Mouse (Mus musculus): Measurements from ENCODE around the gene Chst15. TPM values are rescaled to one million over a fixed set of nuclear protein-coding genes. Genes with fewer than 3 reads are reported as not detected.

Chst15 gene
- total RNA-seq, 2 experiments from 2014 or later, result 38.5 to 39.6 TPM

DNA sequence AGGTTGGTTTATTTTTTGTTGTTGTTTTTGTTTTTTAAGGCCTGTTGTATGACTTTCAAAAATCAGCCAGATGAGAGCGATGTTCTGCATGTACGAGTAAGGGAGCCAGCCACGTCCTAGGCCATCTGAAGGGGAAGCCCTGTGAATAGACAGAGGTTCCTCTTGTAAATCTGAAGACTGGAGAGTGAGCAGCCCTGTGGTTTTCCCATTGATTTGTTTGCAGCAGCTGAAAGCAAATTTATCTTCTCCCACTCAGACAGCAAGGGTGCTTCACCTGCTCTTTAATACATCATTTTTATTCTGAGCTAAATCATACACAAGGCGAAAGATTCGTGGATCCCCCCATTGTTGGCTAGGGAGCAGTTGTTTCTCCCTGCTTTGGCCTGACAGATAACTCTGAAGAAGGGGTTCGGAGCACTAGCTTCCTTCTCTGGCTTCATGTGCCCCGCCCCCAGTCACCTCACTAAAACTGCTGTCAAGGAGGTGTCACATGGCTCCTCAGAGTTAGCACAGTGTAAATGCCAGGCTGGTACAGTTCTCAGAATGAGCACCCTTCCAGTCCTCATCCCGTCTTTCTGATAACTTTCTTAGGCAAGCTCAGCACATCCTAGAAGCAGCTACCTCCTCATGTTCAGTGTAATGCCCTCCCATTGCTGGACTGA is 12.5 kb downstream of the Chst15 start:
- DNase-seq (ENCODE audit: low spot score in 2 of 2), result no peak

DNA sequence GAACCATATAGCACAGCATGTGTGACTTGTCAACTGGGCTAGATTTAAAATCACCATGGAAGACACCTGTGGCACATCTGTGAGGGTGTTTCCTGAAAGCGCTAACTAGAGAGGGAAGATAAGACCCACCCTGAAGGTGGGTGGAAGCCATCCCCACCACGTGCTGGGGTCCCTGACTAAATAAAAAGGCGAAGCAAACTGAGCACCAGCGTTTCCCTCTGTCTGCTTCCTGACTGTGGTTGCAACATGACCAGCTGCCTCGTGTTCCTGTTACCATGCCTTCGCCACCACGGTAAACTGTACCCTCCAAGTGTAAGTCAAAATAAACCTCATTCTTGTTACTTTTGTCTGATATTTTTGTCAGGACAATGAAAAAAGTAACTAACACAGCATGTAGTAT is 13.0 kb downstream of the Chst15 start:
- DNase-seq (ENCODE audit: low spot score in 2 of 2), result no peak

- DNase-seq (ENCODE audit: low spot score in 2 of 2), result no peak
Observed at GRCm38 (mm10) chr7:132302508-132303241, 14.4 kb downstream of the Chst15 start.

- no peak for DNase-seq (ENCODE audit: low spot score in 2 of 2)
Observed at GRCm38 (mm10) chr7:132299661-132300210, 17.3 kb downstream of the Chst15 start.

DNA sequence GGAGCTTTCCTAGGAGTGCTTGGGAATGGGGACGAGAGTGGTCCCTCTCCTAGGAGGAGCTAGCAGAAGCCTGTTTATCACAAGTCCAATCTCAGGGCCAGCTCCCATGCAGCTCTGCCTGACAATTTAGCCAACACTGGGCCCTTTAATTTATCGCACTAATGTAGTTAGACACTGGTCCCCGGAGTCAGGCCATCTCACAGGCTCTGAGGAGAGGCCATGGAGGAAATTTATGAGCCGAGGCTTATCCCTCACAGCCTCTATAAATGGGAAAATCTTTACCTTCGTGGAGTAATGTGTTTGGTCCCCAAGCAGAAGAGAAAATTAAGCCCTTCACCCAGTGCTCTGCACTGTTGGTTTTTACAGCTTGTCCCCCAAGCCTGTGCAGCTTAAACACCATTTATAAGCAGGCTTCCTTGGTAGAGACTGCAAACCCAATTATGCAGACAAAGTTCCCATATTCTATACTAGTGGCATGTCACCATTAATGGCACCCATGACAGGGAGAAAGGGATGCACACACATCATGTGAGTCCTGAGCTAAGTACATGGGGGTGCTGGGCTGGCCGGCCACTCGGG is 18.5 kb downstream of the Chst15 start:
- no peak for DNase-seq (ENCODE audit: low spot score in 2 of 2)

- no peak for DNase-seq (ENCODE audit: low spot score in 2 of 2)
Observed at GRCm38 (mm10) chr7:132296661-132297443, 20.2 kb downstream of the Chst15 start.

DNA sequence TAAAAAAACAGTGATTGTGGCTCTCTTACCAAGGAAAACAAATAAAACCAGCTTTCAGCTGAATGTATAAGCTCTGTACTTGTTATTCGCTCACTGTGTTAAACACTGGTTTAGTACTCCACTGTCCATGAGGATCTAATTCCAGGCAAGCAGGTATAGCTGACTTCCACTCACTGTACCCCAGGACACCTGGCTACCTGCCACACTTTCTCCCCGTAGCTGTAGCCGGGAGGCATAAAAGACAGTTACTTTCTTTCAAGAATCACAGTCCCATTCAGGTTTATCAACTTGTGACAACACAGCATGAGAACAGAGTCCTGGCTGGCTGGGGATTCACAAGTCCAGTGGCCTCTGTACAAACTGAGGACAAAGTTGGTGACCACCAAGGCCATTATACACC is 20.9 kb downstream of the Chst15 start:
- no peak for DNase-seq (ENCODE audit: low spot score in 2 of 2)

DNA sequence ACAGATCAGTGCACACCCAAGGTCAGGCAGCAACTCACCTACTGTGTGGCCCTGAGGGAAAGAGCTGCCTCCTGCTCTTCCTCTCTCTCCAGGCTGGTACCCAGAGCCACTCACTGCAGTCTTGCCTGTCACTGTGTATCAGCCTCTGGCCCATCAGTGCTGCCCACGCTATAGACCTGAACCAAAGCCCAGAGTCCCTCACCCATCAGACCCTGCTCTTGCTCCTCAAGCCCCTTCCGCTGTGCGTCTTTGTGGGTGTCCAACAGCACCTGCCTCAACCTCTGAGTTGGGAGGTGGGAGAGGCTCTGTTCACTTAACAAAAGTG is 29.7 kb downstream of the Chst15 start:
- no peak for DNase-seq (ENCODE audit: low spot score in 2 of 2)

DNA sequence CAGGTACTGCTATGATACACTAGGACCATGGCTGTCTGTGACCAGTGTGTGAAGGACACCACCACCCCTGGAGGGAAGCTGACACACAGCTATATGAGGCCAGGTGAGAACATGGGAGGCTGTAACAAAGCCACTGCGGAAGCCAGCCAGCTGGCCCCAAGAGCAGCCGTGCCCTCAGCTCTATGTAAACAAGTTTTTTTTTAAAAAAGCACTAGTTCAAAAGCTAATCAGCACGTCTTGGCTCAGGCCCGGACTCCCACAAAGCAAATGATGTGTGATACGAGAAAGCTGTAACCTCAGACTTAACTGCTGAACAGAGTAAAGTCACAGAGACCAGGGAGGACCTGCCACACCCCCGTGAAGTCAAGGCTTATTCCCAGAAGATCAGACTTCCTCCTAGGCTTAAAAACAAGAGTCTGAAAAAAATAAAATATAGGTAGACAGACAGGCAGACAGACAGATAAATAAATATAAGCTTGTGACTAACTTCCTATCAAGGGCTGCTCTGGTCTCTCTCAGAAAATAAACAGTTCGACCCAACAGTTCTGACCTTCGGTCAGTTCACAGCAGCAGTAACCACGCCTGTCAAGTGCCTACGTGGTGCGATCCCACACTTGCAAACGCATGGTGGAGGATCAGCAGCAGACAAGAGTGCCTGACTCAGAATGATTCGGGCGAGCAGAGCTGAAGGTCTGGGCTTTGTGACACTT is 30.2 kb downstream of the Chst15 start:
- no peak for DNase-seq (ENCODE audit: low spot score in 2 of 2)

- peak; percentile 42 to 56 for DNase-seq (ENCODE audit: low spot score in 2 of 2)
Observed at GRCm38 (mm10) chr7:132284795-132285194, 32.2 kb downstream of the Chst15 start.

DNA sequence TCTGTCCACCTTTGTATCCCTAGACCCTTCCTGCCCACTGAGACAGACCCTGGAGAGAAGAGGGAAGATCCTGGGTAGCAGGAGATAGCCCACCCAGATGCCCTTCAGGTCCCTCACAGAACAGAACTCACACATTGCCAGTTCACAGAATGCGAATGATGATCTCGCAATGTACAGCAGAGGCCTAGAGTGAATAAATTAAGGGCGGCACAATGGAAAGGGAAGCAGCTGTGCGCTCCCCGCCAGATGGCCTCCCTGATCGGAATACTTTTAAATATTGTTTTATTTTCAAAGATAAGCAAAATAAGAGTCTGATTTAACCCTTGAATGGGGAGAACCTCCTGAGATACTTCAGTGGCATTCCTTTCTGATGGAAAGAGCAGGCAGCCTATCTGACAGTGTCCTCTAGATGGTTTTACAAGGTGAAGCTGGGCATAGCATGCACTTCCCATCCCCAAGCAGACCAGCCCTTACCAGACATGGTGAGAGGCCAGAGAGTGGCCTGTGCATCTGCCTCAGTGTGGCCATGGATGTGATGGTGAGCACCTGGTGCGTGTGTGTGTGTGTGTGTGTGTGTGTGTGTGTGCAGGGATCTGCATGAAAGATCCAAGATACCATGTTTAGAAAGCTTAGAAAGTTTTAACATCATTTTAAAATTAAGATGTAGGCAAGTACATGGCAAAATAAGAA is 32.8 kb downstream of the Chst15 start:
- peak in 1 of 2 experiments; percentile 26 for DNase-seq (ENCODE audit: low spot score in 2 of 2)

DNA sequence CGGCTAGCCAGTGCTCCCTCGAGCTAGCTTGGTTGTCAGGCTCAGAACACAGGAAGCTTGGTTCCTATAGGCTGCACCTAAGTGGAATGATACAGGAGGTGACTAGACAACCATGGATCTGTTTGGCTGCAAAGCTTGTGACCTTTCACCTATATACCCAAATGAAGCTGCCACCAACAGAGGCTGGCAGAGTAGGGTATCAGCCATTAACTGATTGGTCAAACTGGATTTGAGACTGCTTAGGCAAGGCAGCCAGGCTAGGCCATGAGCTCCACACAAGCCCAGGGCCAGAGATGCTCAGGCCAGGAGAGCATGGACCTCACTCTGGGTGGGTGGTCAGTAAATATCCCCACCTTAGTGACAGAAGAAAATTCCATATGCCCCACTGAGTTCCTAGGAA is 34.5 kb downstream of the Chst15 start:
- DNase-seq (ENCODE audit: low spot score in 2 of 2), result no peak

DNA sequence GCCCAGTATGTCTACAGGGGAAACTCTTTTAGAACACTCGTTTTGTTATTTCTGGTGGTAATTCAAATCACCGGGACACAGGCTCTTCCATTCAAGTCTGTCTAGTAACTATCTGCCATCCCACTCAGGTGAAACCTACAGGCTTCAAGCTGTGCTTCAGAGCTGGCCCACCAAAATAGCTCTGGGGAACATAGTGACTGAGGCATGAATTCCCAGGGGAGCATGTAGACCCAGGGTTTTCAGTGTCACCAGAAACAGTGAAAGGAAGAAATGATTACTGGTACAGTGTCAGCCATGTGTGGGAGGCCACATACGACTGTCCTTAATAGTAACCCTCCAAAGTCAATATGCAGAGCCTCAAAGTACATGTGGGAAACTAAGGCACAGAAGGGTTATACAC is 34.9 kb downstream of the Chst15 start:
- DNase-seq (ENCODE audit: low spot score in 2 of 2), result no peak

GRCm38 (mm10) chr7:132281753-132282152 is 35.3 kb downstream of the Chst15 start:
- peak in 1 of 2 experiments; percentile 28 for DNase-seq (ENCODE audit: low spot score in 2 of 2)

DNA sequence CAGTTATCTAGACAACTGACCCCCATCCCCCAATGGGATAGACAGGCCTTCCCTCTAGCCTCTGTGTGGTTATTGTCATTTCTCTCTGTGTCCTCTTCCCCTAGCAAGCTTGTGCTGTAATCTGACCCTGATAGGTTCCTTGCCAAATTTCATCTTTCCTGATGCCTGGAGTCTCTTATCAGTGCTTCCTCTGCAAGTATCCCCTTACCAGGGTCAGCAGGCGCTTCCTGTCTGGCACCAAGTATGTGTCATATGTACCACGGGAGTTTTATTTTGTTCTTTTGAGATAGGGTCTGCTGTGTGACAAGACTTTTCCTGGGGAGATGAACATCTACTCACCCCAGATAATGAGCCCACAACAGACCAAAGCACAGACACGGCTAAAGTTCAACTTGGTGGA is 38.4 kb downstream of the Chst15 start:
- DNase-seq (ENCODE audit: low spot score in 2 of 2), result no peak

GRCm38 (mm10) chr7:132276287-132276686 is 40.7 kb downstream of the Chst15 start:
- DNase-seq (ENCODE audit: low spot score in 2 of 2), result no peak

DNA sequence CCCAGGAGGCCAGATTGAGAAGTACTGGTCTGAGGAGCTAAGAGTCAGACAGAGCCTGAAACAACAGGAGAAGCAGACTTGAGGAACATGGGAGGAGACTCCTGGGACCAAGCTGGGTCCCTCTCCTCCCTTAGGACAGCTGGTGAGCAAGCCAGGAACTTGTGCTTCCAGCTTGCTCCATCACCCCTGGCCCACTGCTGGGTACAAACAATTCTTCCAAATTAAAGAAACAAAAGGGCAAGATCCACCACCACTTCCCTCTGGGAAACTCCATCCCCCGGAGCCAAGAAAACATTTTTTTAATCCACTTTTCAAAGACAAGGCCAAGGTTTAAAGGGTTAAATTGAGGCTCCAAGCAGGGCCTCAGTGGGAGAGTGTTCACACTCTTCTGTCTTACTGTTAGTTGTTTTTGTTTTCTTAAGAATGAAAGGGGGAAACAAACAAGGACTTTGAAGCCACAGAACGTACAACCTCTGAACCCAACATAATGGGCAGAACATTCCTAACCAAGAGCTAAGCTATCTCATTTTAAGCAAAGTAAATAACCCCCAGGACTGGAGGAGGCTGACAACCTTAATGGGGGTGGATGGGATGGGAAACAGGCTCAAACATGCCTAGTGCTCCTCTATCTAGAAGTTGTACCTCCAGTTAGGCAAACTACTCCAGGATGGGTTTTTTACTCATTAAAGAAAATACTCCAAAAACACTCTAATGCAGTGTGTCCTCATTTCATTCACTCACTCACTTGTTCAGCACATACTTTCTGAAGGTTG is 43.1 kb downstream of the Chst15 start:
- DNase-seq (ENCODE audit: low spot score in 2 of 2), result no peak

DNA sequence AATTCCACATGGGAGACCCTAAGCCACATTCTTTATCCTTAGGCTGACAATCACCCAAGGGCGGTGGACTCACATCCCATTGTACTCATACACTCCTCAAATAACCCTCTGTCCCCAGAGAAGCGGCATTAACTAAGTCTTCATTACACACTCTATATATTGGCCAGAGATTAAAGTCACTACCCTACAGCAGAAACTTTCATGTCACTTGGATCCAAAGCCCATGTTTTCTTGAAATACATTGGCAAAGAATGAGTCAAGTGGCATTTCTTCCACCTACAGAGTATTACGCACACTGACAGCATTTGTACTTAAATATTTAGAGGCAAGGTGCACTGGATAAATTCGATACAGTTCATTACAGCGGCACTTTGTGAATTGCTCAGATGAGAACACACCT is 44.0 kb downstream of the Chst15 start:
- DNase-seq (ENCODE audit: low spot score in 2 of 2), result no peak

- DNase-seq (ENCODE audit: low spot score in 2 of 2), result no peak
Observed at GRCm38 (mm10) chr7:132270364-132270763, 46.7 kb downstream of the Chst15 start.

- no peak for DNase-seq (ENCODE audit: low spot score in 2 of 2)
Observed at GRCm38 (mm10) chr7:132269661-132270060, 47.4 kb downstream of the Chst15 start.

Data from left cerebral cortex, adult 18-20 months (tissue).